In genomic region chr1:63659591-63659990, GRCm38 (mm10) we compare ENCODE assay signal across 8 mouse cellular contexts. TPM values are rescaled to one million over a fixed set of nuclear protein-coding genes. Genes with fewer than 3 reads are reported as not detected.
DNase-seq lines count a peak whose midpoint lies in the region; ATAC-seq and TF ChIP-seq lines count a peak whose summit lies in the region.

No protein-coding gene starts in this region.

- WGBS in forebrain, embryonic 13.5 days, result 3% methylated on average over 7 of the region's 7 CpGs
- whole genome bisulfite sequencing in intestine, embryonic 16.5 days, result 1% methylated on average over 7 of the region's 7 CpGs
- whole genome bisulfite sequencing in liver, embryonic 14.5 days (ENCODE audit: insufficient replicate concordance), result 2% methylated on average over 7 of the region's 7 CpGs

- no peak overlapping the region for H3K4me3 ChIP-seq in forebrain, embryonic 13.5 days
- H3K4me3 ChIP-seq in intestine, embryonic 16.5 days (ENCODE audit: low read length), result no peak overlapping the region
- H3K4me3 ChIP-seq in liver, embryonic 14.5 days (ENCODE audit: insufficient read depth in 1 of 2, low read depth in 2 of 2, low read length in 2 of 2), result no peak overlapping the region

- no peaks in the 10 kb centered on the region for H3K9me3 ChIP-seq in forebrain, embryonic 13.5 days (replicated peaks)
- no peaks in the 10 kb centered on the region for H3K9me3 ChIP-seq in intestine, embryonic 16.5 days (ENCODE audit: control insufficient read depth, low read length)
- no peaks in the 10 kb centered on the region for H3K9me3 ChIP-seq in liver, embryonic 14.5 days (ENCODE audit: control insufficient read depth, low read length)

- no peak overlapping the region for H3K27ac ChIP-seq in forebrain, embryonic 13.5 days
- no peak overlapping the region for H3K27ac ChIP-seq in intestine, embryonic 16.5 days (ENCODE audit: low read length)
- H3K27ac ChIP-seq in liver, embryonic 14.5 days, result no peak overlapping the region

- no peak for TF ChIP-seq POLR2A in brain, embryonic 14.5 days (IDR thresholded peaks at IDR 0.05; ENCODE audit: borderline replicate concordance, extremely low read depth, insufficient read depth, insufficient read length, poor library complexity, severe bottlenecking)

- TF ChIP-seq EP300 in liver, embryonic 14.5 days (IDR thresholded peaks at IDR 0.05; ENCODE audit: low read depth), result no peak

- DNase-seq in cerebellum, adult 11-12 months, result no peak
- peak; percentile 53 for DNase-seq in CD4-positive helper T cell, adult 2 months (ENCODE audit: low read depth, low spot score)
- peak; percentile 93 for DNase-seq in brain, embryonic 14.5 days (ENCODE audit: low read depth)
- peak; percentile 7 to 17 (median 12) for DNase-seq in liver, embryonic 14.5 days (ENCODE audit: low read depth in 3 of 3, low spot score in 3 of 3)
- DNase-seq in retina, postnatal 1 day, result peak; percentile 85

- TF ChIP-seq CTCF in brain, embryonic 14.5 days (IDR thresholded peaks at IDR 0.05; ENCODE audit: borderline replicate concordance, extremely low read depth, insufficient read depth, insufficient read length), result peak; percentile 73; the same call in 1 of the 2 replicates
- peak; percentile 56 for TF ChIP-seq CTCF in liver, embryonic 14.5 days (IDR thresholded peaks at IDR 0.05; ENCODE audit: low read depth)

- H3K36me3 ChIP-seq in forebrain, embryonic 13.5 days (ENCODE audit: poor library complexity, severe bottlenecking), result no peaks in the 10 kb centered on the region
- H3K36me3 ChIP-seq in intestine, embryonic 16.5 days (ENCODE audit: control insufficient read depth, insufficient read depth, low read length), result no peaks in the 10 kb centered on the region
- H3K36me3 ChIP-seq in liver, embryonic 14.5 days (replicated peaks; ENCODE audit: control insufficient read depth, insufficient read depth, low read depth), result no peaks in the 10 kb centered on the region

- H3K27me3 ChIP-seq in forebrain, embryonic 13.5 days, result 0 out of 2 replicates have a peak, but pooled peaks cover 5% of the 10 kb centered on the region
- H3K27me3 ChIP-seq in intestine, embryonic 16.5 days (replicated peaks; ENCODE audit: control insufficient read depth, insufficient read depth, low read length), result no peaks in the 10 kb centered on the region
- no peaks in the 10 kb centered on the region for H3K27me3 ChIP-seq in liver, embryonic 14.5 days (ENCODE audit: control insufficient read depth, insufficient read depth, low read length)

- peak; percentile 78 for ATAC-seq in cerebellum, adult (ENCODE audit: insufficient number of reproducible peaks, low FRiP score, low TSS enrichment)
- peak; percentile 70; the same call in 1 of the 2 replicates for ATAC-seq in forebrain, embryonic 13.5 days
- peak; percentile 59; the same call in 1 of the 2 replicates for ATAC-seq in intestine, embryonic 16.5 days
- no peak for ATAC-seq in liver, embryonic 14.5 days (ENCODE audit: insufficient read depth)

- H3K9ac ChIP-seq in forebrain, embryonic 13.5 days, result no peak overlapping the region
- no peak overlapping the region for H3K9ac ChIP-seq in intestine, embryonic 16.5 days (ENCODE audit: low read depth, low read length)
- H3K9ac ChIP-seq in liver, embryonic 14.5 days (replicated peaks), result no peak overlapping the region

- no peaks in the 10 kb centered on the region for H3K4me1 ChIP-seq in forebrain, embryonic 13.5 days
- no peaks in the 10 kb centered on the region for H3K4me1 ChIP-seq in intestine, embryonic 16.5 days (ENCODE audit: control insufficient read depth, insufficient read depth, low read length)
- H3K4me1 ChIP-seq in liver, embryonic 14.5 days (replicated peaks; ENCODE audit: control insufficient read depth in 2 of 2, insufficient read depth in 2 of 2, low read length in 1 of 2), result no peaks in the 10 kb centered on the region

- no peak overlapping the region for H3K4me2 ChIP-seq in forebrain, embryonic 13.5 days
- no peak overlapping the region for H3K4me2 ChIP-seq in intestine, embryonic 16.5 days (ENCODE audit: low read depth, low read length)
- no peak overlapping the region for H3K4me2 ChIP-seq in liver, embryonic 14.5 days (ENCODE audit: low read depth)

RNA-seq across cellular contexts. Expression of gene Dytn, which starts 27.1 kb away (rescaled TPM):
- 0.01 and 0.10 TPM in 2 replicates for polyA plus RNA-seq in brain, embryonic 14.5 days (2012; rRNA removed)
- polyA plus RNA-seq in forebrain, embryonic 13.5 days (2015; fragmentation: Nextera tagmentation; extraction: Ambion mirVana), result not detected in 2 replicates
- not detected in 2 replicates for polyA plus RNA-seq in intestine, embryonic 16.5 days (2015; fragmentation: Nextera tagmentation; extraction: Ambion mirVana)
- not detected in 2 replicates for polyA plus RNA-seq in liver, embryonic 14.5 days (2012; rRNA removed)
- polyA plus RNA-seq in liver, embryonic 14.5 days (2014; fragmentation: Nextera tagmentation; extraction: Ambion mirVana), result not detected in 2 replicates

RNA-seq across cellular contexts. Expression of gene Gm39653, which starts 43.8 kb away (rescaled TPM):
- not detected in 2 replicates for polyA plus RNA-seq in brain, embryonic 14.5 days (2012; rRNA removed)
- polyA plus RNA-seq in forebrain, embryonic 13.5 days (2015; fragmentation: Nextera tagmentation; extraction: Ambion mirVana), result not detected in 2 replicates
- not detected in 2 replicates for polyA plus RNA-seq in intestine, embryonic 16.5 days (2015; fragmentation: Nextera tagmentation; extraction: Ambion mirVana)
- not detected in 2 replicates for polyA plus RNA-seq in liver, embryonic 14.5 days (2012; rRNA removed)
- not detected in 2 replicates for polyA plus RNA-seq in liver, embryonic 14.5 days (2014; fragmentation: Nextera tagmentation; extraction: Ambion mirVana)
